Mouse (Mus musculus) heart, postnatal 14 days (tissue): ENCODE data around the gene Ak8. TPM values are rescaled to one million over a fixed set of nuclear protein-coding genes. Genes with fewer than 3 reads are reported as not detected.

ENCODE experiments used
- DNase-seq, 2 experiments: peaks; one replicate each; pipeline ENCODE4 v3.0.0; 2021 to 2022
- intact Hi-C: fragments of 180-260 bp; cut with DNase I; formaldehyde crosslinking; loops from one replicate; pipeline ENCODE4 v1.15.1; 2025
- total RNA-seq, 2 experiments: library from RNA; stranded (reverse); gene quantifications; 2 replicates each; pipeline ENCODE4 v1.2.3; 2021

Gene Ak8
- total RNA-seq, 2 experiments from 2014 or later: 0.24 TPM; not detected in 1

DNA sequence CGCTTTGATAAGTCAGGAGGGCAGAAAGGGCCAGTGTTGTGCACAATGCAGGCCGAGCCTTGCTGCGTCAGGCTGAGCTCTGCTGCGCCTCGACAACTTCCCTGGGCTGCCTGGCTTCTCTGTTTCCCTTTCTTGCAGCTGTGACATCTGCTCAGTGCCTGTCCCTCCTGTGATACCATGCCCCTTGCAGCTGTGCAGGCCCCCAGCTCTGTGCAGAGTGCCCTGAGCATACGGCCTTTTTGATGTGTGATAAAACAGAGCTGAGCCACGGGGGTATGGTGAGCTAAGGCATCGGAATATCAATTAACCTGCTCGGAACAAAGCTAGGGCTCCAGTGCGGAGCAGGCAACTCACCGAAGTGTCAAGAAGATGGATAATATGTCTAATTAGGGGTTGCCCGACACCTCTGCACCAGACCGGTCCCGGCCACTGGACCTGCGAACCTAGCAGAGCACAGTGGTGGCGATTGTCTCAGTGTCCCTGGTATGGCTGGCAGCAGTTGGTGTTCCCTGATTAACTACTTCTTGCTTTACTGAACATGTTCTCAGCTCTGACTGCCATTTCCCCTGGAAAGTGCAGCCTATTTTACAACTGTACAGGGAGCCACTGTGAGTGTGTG, 27.9 kb downstream of the Ak8 start:
- intact Hi-C loops: no loop called here
- DNase-seq: no peak

DNA sequence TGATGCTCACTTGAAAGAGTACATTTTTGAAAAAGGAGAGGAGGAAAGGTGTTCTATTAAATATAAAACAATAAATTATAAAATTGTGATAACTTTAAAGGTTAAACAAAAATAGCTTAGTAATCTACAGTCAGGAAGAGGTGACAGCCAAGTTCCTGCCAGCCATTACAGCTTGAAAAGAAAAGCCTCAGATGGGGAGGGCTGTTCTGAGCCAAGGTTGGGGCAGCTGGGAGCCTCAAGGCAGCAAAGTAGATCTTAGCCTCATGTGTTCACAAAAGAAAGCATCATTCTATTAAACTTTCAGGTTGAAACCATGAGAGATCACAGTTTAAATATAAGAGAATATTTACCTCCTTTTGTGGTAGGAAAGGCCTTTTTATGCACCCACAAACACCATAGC, 30.7 kb downstream of the Ak8 start:
- DNase-seq: no peak
- intact Hi-C loops: no loop called here

DNA sequence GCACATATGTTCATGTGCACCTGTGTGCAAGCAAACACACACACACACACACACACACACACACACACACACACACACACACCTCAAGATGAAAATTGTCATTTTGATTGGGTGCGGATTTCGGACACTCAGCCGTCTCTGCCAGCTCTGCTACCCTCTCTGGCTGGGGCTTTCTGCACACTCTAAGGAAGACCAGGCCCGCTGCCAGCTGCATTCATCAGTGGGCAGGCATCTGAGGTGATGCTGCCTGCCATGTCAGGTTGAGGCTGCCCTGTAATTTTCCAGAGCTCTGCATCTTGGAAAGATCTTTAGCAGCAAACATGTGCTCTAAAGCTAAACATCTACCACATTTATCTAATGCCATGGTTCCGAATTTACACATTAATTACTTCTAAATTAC, 37.1 kb downstream of the Ak8 start:
- intact Hi-C loops: no loop called here
- peak in 1 of 2 experiments; percentile 10 for DNase-seq

DNA sequence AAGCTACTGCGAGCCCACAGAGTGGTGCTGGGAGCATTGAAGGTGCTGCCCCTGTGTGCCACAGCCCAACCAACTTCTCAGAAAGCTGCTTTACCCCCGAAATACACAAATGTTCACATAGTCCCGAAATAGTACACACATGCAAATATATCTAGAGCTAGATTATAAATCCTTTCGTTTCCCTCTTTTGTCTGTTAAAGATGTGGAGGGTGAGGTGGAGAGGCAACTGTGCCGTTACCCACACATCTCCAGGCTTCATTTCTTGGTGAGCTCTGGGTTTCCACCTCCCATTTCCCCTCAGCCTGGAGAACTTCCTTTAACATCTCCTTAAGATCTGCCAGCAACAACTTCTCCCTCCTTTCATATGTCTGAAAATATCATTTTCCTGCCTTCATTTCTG, 40.2 kb downstream of the Ak8 start:
- no peak for DNase-seq
- intact Hi-C loops: no loop called here

DNA sequence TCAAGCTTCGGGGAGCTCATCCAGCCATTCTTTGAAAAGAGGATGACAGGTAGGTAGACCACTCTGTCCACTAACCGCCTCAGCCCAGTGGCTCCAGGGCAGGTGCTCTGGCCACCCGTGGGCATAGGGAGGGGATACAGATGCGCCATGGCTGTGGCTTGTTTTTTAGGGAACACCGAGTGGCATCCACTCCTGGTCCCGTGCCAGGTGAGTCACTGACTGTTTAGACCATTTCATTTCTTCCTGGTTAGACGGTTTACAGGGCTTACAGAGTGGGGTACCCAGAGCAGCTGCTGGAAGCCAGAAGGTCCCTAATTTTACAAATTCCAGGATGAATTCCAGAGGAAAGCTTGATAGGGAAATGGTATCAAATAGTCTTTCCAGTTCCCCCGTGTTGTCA, 42.7 kb downstream of the Ak8 start:
- no peak for DNase-seq
- intact Hi-C loops: no loop called here

DNA sequence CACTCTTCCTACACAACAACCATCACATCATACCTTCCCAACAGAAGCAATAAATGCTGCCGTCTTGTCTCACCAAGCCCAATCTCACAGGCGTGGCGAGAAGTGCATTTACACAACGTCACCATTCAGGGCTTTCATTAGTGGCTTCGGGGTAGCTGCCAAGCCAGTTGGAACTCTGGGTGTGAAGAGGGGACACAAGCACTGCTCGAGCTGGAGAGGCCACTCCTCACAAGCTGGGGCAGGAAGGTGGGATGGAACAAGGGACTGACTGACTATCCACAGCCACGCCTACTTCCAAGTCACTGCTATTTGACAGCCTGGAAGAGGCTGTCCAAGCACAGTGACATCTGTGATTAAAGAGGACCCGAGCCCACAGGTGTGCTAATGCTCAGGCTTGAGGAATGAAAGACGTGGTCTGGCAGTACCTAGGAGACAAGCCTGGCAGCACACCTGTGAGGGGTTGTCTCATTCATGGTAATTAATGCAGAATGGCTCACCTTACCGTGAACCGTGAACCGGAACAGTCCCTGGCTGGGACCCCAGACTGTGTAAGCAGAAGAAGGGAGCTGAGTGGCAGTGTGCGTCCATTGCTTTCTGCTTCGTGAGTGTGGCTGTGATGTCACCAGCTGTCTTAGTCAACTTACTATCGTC, 46.8 kb downstream of the Ak8 start:
- no peak for DNase-seq
- intact Hi-C loops: no loop called here

DNA sequence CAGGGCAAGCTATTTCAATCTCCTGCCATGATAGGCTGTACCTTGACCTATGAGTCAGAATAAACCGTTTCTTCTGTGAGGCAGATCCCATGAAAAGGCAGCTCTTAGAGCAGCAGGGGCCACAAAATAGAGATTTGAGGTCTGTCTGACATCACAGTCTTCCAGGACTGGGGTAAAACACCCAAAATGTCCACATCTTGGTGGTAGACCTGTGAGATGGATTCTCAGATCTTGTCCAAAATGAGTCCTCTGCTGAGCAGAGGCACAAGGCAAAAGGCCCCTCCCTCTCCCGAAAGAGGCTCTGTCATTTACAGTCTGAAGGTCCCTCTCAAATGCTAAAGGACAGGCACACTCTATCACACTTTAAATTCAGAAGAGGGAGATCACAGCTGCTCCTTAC, 47.7 kb downstream of the Ak8 start:
- intact Hi-C loops: no loop called here
- DNase-seq: no peak

DNA sequence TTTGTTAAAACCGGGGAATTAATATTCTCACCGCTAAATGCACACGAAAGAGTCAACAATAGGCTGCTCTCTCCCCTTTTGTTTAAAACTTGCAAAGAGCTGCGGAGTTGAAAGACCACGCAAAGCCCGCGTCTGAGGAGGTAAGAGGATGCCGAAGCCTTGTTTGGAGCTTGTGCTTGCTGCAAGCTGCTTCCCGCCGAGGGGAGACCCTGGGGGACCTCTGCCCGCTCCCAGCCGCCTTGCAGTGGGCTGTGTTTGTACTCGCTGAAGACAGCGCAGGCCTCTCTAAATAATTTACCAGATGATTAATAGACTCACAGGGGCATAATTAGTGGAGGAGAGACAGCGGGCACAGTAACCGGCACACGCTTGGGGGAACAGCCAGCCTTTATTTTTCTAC, 51.2 kb downstream of the Ak8 start:
- DNase-seq: no peak
- intact Hi-C loops: no loop called here

DNA sequence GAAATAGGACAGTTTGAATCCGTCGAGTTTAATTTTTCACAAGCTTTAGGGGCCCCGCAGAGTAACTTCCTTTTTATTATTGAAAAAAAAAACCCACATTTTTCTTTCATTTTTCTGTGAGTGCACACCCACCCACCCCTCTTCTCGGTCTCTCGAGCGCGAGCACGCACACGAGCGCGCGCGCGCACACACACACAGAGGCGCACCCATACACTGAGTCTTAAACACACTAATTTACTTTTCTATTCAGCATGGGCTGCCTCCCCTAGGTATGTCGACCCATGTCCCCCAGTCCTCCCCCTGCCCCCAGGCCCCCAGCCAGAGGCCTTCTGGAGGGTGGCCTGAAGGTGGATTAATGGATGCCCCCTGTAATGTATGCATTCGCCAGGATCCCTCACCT, 51.7 kb downstream of the Ak8 start:
- intact Hi-C loops: no loop called here

DNA sequence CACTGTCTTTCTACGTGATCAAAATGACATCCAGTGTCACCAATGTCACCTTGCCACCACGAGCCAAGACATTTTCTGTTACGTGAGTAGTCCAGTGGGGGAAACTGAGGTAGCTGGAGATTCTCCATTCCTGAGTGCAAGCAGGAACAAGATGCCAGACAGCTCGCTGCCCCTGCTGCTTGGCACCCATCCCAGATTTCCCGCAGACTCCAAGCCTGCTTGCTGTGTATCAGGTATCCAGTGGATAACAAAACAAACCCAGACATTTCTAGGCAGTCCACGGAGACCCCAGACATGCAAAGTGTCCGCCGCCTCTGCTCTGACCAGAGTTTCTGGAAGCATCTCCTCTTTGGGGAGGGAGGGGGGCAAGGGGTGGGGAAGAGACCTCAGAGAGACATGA, 52.4 kb downstream of the Ak8 start:
- peak in 1 of 2 experiments; percentile 20 for DNase-seq
- intact Hi-C loops: no loop called here

More for the DNA sequence above, 51.7 kb downstream of the Ak8 start:
- DNase-seq: no peak

DNA sequence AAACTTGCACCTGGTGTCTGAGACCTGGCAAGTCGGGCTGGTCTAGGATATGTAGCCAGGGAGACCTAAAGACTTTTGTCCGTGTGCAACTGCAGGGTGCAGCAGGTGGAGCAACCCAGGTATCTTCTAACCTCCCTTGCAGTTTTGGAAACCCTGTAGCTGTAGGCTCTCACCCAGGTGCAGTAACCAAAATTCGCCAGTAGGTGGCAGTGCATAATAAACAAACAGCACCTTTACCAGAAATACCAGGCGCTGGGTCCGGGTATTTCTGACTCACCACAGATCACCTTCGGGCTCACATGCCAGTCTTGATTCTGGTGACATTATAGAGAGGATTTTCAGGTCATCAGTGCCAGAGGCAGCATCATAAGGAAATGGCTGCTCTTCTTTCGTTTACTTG, 55.5 kb downstream of the Ak8 start:
- peak; percentile 77 to 83 for DNase-seq
- intact Hi-C loops: loop anchor here (1.0 to 5.0 kb wide), 4 partner anchors 85 to 298 kb away; partner anchors contain the start of genes Ddx31 and Gtf3c4

DNA sequence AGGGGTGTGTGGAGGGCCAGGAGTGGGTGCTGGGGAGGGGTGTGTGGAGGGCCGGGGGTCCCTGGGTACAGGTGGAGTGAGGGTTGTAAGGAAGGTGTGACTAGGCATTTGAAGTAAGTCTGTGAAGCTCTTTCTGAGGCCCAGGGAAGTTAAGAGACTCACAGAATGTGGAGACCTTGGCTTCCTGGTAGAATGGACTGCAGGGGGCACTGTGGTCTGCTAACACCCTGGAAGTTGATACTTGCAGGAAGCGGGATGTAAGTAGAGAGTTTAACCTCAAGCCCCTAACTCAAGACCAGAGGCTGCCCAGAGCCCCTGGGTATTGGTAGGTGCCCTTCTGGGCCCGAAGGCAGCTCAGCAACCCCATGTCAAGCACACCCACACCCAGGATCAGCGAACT, 56.2 kb downstream of the Ak8 start:
- intact Hi-C loops: loop anchor here (5.0 kb wide), 1 partner anchor 166 kb away; no protein-coding TSS in a partner anchor
- peak; percentile 57 to 77 for DNase-seq

DNA sequence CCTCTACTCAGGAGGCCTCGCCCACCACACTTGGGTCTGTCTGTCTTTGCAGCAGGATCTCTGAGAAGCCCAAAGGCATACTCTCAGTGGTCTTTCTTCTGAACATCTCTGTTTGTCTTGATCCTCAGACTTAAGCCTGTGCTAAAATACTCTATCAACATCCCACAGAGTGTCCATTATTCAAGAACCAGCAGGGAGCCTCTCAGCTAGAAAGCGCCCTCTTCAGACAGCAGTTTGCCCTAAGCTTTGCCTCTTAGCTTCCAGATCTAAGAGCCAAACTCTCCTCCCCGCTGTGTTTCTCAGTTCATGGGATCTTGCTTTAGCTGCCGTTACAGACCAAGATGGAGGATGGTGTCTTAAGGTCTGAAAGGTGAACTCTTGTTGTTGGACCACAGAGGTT, 59.5 kb downstream of the Ak8 start:
- intact Hi-C loops: loop anchor here (5.0 kb wide), 1 partner anchor 163 kb away; no protein-coding TSS in a partner anchor
- DNase-seq: no peak

DNA sequence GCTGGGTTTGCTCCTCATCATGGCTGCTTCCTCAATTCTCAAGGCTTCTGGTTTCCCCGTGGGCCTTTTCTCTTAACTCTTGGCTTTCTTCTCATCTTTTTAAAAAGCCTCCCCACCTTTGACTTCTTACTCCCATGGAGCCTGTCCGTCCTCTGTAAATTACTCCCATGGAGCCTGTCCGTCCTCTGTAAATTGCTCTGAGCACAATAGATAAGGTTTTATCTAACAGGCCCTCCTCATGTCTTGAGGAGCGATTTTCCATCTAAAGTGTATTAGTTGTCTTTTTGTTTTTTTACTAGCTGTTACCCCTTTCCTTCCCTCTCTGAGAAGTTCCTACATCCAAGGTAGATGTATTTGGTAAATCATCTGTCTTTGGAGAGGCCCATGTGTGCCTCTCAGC, 66.6 kb downstream of the Ak8 start:
- intact Hi-C loops: no loop called here
- DNase-seq: no peak

DNA sequence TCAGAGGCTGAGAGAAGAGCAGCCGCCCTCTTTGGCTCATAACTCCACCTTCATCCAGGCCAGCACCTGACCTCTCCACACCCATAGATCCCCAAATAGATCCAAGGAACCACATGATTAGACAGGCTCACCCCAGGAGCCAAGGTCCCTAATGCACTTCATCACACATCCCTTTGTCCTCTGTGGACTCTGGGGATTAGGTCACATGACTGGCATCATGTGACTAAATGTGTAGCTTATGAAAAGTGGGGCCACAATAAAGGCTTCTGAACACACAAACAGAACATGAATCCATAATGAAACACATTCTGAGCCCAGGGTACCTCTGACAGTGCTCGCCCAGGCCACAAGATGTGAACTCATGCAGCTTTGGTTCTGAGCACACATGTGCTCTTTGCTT, 67.1 kb downstream of the Ak8 start:
- intact Hi-C loops: no loop called here
- no peak for DNase-seq

DNA sequence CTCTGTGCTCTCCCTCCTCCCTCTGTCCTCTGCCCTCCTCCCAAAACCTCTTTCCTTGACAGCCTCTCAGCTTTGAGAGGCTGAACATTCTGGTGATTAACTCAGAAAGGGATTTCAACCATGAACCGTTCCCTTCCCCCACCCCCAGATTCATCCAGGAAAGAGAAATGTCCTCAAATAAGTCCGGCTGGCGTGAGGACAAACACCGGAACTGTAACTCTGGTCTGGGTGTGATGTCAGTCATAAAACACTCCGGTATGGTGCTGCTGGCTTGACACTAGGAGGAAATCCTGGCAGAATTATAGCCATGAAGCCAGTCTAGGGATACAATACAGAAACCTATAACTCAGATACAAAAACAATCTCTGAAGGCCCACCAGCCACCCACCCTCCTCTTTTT, 70.7 kb downstream of the Ak8 start:
- DNase-seq: peak in 1 of 2 experiments; percentile 37
- intact Hi-C loops: no loop called here

DNA sequence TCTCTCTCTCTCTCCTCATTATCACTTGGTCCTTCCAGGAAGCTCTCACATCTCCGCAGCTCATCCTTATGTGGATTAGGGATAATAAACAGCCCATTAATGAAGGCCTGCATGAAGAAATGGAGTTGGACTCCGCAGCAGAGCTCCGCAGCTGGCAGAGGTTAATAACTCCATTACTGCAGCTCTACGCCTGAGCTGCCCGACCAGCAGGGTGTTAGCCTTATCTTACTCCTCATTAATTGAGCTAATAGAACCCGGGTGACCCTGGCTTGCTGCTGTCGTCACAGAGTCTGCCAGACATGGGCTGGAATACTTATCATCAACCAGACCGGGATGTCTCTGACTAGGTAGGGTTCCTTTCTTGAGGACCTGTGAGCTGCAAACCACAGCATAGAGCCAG, 74.1 kb downstream of the Ak8 start:
- DNase-seq: no peak
- intact Hi-C loops: no loop called here

DNA sequence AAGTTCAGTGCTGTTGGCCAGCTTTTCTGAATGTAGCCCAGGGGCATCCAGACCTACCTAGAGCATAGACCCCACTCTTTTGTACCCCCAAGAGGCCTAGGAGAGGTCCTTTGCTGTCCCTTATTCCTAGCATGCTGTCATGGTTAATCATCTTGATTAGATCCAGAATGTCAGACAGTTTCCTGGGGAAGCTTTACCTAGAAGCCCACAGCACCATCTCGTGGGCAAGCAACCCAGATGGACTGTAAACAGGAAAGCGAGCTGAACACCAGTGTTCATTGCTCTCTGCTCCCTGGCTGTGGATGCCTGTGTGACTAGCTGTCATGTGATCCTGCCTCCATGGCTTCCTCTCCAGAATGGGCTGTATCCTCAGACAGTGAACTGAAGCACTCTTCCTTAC, 76.8 kb downstream of the Ak8 start:
- no peak for DNase-seq
- intact Hi-C loops: no loop called here

DNA sequence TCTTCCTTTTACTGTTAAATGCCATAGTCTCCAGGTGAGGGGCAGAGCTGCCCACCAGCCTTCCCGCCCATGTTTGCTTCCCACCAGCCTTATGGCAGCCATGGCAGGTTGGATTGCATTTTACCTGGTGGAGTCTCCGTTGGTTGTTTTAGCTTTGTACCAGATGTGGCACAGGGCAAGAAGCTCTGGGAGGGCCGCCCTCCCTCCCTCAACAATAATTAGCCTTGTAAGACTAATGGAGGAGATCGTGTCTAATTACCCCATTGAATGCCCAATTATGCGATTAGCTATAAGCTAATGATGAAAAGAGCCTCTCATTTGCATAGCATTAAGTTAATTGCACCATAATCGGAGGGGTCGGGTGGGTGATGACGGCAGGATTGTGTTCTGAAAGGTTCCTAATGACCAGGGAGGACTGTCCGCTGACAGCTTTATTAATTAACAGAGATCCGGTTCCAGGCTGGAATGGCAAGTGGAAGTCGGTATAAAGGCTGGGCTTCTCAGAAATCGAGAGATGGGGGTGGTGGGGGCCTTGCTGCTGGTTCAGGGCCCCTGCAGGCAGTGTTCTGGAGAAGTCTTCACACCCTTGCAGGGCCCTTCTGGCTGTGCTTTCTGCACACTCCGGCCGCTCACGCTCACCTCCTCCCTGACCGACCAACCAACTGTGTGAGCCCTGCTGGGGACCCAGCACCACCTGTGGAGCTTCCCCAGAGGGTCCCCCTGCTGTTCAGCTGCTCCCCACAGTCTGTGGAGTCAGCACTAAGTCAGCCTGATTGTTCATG, 80.2 kb downstream of the Ak8 start:
- intact Hi-C loops: no loop called here

DNA sequence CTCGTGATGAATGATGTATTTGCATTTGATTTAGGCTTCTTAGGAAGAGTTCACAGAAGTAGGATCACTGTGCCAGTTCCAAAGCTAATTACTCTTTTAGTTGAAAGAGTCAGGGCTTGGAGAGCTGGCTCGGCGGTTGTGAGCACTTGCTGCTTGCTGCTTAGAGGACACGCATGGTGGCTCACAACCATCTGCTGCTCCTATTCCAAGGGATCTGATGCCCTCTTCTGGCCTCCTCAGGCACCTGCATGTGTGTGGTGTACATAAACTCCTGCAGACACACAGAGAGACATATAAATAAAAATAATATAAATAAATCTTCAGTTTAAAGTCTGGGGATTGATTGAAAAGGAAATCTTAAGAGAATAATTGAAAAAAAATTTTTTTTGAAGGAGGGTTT, 81.3 kb downstream of the Ak8 start:
- no peak for DNase-seq
- intact Hi-C loops: no loop called here

More for the DNA sequence above, 80.2 kb downstream of the Ak8 start:
- no peak for DNase-seq

DNA sequence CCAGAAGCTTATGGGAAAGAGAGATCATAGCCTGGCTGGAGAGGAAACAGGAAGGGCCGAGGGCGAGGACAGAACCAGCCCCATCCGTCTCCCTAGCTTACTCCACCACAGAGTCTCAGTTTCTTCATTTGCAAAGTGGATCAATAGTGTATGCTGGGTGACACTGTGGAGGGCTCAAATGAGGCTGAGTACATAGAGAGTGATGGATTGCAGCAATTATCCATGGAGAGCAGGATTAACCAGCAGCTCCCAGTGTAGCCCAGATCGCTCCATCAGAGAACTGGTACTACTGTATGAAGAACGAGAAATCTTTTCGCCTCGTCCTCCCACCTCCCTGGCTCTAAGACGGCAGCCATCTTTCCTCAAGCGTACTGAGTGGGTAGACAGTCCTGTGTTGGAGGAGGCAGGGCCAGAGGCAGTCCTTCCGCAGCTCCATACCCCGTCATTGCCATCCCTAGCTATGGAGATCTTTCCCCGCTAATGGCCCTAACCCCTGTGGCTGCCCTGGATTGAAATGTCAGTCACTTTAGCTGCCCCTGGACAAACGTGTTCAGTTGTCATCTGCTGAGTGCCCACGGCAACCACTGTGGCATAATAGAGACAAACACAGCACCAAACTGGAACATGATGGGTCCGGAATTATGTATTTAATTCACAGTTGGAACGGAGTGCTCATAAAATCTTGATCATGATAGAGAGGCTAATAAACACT, 86.5 kb downstream of the Ak8 start:
- DNase-seq: no peak
- intact Hi-C loops: no loop called here
